Mouse (Mus musculus): ENCODE measurements around the gene Olfr1061. TPM values are rescaled to one million over a fixed set of nuclear protein-coding genes. Genes with fewer than 3 reads are reported as not detected.
"Not testable (repeated sequence)": the region's sequence is repeated elsewhere in the genome, so short reads cannot be mapped to it uniquely, and the experiment has no call there.

Olfr1061 gene
- not detected in 2 replicates for polyA plus RNA-seq (2012; ENCODE audit: insufficient read depth, insufficient read length, missing spikeins)

DNA sequence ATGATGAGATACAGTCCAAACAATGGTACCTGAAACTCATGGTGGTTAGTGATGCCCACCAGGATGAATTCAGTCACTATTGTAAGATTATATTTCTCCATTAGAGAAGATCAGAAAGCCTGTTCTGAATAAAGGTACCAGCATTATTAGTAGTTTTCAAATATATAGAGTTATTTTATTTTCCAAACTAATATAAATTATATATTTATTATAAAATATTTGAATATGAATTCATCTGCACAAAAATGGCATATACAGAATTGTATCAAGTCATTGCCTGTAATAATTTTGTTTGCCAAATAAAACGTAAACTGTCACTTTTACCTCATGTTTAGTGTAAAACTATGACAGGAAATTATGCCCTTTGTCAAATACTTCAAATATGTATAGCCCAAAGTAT is at the start of gene Olfr1061:
Olfr1061 (minus strand) TSS at position 101 of the 400 bp plus-strand sequence.
- Histone ChIP-seq H3K27ac (replicated peaks; ENCODE audit: low read depth, low read length) (no peak within 1 kb of the TSS), H3K4me1 (ENCODE audit: control insufficient read depth, insufficient read depth, insufficient read length, low read length) (no peaks in the 10 kb centered on the region), H3K4me3 (ENCODE audit: insufficient read depth, low read depth, low read length) (no peak within 1 kb of the TSS)

- H3K27ac ChIP-seq (replicated peaks; ENCODE audit: low read depth, low read length), result no peak overlapping the region
- no peaks in the 10 kb centered on the region for H3K4me1 ChIP-seq (ENCODE audit: control insufficient read depth, insufficient read depth, insufficient read length, low read length)
- H3K4me3 ChIP-seq (ENCODE audit: insufficient read depth, low read depth, low read length), result no peak overlapping the region
Measured at GRCm38 (mm10) chr2:86460434-86460833, 46.6 kb upstream of the Olfr1061 start.

DNA sequence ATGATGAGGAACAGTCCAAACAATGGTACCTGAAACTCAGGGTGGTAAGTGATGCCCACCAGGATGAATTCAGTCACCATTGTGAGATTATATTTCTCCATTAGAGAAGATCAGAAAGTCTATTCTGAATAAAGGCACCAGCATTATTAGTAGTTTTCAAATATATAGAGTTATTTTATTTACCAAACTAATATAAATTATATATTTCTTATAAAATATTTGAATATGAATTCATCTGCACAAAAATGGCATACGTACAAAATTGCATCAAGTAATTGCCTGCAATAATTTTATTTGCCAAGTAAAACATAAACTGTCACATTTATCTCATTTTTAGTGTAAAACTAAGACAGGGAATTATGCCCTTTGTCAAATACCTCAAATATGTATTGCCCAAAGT is 42.3 kb upstream of the Olfr1061 start, which contains the start of gene Olfr1066:
Olfr1066 (minus strand) TSS at position 101 of the 400 bp plus-strand sequence.
- Histone ChIP-seq H3K4me1 (ENCODE audit: control insufficient read depth, insufficient read depth, insufficient read length, low read length) (no peaks in the 10 kb centered on the region), H3K4me3 (ENCODE audit: insufficient read depth, low read depth, low read length) (no peak within 1 kb of the TSS), H3K27ac (replicated peaks; ENCODE audit: low read depth, low read length) (no peak within 1 kb of the TSS)

- H3K4me1 ChIP-seq (ENCODE audit: control insufficient read depth, insufficient read depth, insufficient read length, low read length); H3K4me3 ChIP-seq (ENCODE audit: insufficient read depth, low read depth, low read length); H3K27ac ChIP-seq (replicated peaks; ENCODE audit: low read depth, low read length): not testable (repeated sequence)
Measured at GRCm38 (mm10) chr2:86450491-86450890, 36.6 kb upstream of the Olfr1061 start, which contains the start of gene Olfr1065. Gene Olfr1065 (minus strand): TSS chr2:86450591.

GRCm38 (mm10) chr2:86442101-86442500 is 28.3 kb upstream of the Olfr1061 start:
- H3K27ac ChIP-seq (replicated peaks; ENCODE audit: low read depth, low read length); H3K4me1 ChIP-seq (ENCODE audit: control insufficient read depth, insufficient read depth, insufficient read length, low read length); H3K4me3 ChIP-seq (ENCODE audit: insufficient read depth, low read depth, low read length): not testable (repeated sequence)

GRCm38 (mm10) chr2:86428511-86428910 is 14.7 kb upstream of the Olfr1061 start:
- H3K4me1 ChIP-seq (ENCODE audit: control insufficient read depth, insufficient read depth, insufficient read length, low read length); H3K4me3 ChIP-seq (ENCODE audit: insufficient read depth, low read depth, low read length); H3K27ac ChIP-seq (replicated peaks; ENCODE audit: low read depth, low read length): not testable (repeated sequence)

GRCm38 (mm10) chr2:86426649-86427048 is 12.8 kb upstream of the Olfr1061 start, which contains the start of gene Olfr1062:
Gene Olfr1062 (minus strand): TSS chr2:86426749.
- not testable (repeated sequence) for H3K4me1 ChIP-seq (ENCODE audit: control insufficient read depth, insufficient read depth, insufficient read length, low read length); H3K27ac ChIP-seq (replicated peaks; ENCODE audit: low read depth, low read length); H3K4me3 ChIP-seq (ENCODE audit: insufficient read depth, low read depth, low read length)

- Histone ChIP-seq H3K27ac (replicated peaks; ENCODE audit: low read depth, low read length) (no peak overlapping the region), H3K4me1 (ENCODE audit: control insufficient read depth, insufficient read depth, insufficient read length, low read length) (no peaks in the 10 kb centered on the region), H3K4me3 (ENCODE audit: insufficient read depth, low read depth, low read length) (no peak overlapping the region)
Measured at GRCm38 (mm10) chr2:86395114-86395513, 18.7 kb downstream of the Olfr1061 start.

DNA sequence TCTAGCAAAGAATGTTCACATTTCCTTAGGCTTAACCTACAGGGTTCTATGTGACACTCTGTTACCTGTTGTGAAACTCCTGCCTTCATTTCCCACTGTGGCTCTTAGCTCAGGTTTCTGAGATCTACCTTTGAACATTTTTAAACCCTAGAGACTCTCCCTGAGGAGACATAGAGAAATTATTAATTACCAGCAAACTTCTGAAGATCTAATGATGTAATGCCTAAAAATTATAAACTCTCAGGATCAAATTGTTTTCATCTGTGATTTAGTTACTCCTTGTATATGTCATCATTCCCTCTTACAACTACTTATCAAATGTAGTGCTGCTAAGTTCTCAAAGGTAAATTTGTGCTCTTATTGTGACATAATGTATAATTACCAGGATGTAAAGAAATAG is 25.4 kb downstream of the Olfr1061 start, which contains the start of gene Olfr1058:
Olfr1058 (minus strand) TSS at position 101 of the 400 bp plus-strand sequence.
- not testable (repeated sequence) for H3K4me3 ChIP-seq (ENCODE audit: insufficient read depth, low read depth, low read length); H3K27ac ChIP-seq (replicated peaks; ENCODE audit: low read depth, low read length); H3K4me1 ChIP-seq (ENCODE audit: control insufficient read depth, insufficient read depth, insufficient read length, low read length)

- Histone ChIP-seq H3K4me3 (ENCODE audit: insufficient read depth, low read depth, low read length) (no peak within 1 kb of the TSS), H3K4me1 (ENCODE audit: control insufficient read depth, insufficient read depth, insufficient read length, low read length) (no peaks in the 10 kb centered on the region), H3K27ac (replicated peaks; ENCODE audit: low read depth, low read length) (no peak within 1 kb of the TSS)
Measured at GRCm38 (mm10) chr2:86378293-86378692, 35.6 kb downstream of the Olfr1061 start, which contains the start of gene Olfr1057. Gene Olfr1057 (minus strand): TSS chr2:86378393.

- H3K4me1 ChIP-seq (ENCODE audit: control insufficient read depth, insufficient read depth, insufficient read length, low read length); H3K4me3 ChIP-seq (ENCODE audit: insufficient read depth, low read depth, low read length); H3K27ac ChIP-seq (replicated peaks; ENCODE audit: low read depth, low read length): not testable (repeated sequence)
Measured at GRCm38 (mm10) chr2:86366342-86366741, 47.5 kb downstream of the Olfr1061 start.

Other genes with a start within 250 kb of the Olfr1061 start
- not detected in 2 replicates for gene Olfr1043, start 246.5 kb downstream of the Olfr1061 start, polyA plus RNA-seq (2012; ENCODE audit: insufficient read depth, insufficient read length, missing spikeins)
- not detected in 2 replicates for gene Olfr1044, start 236.2 kb downstream of the Olfr1061 start, polyA plus RNA-seq (2012; ENCODE audit: insufficient read depth, insufficient read length, missing spikeins)
- gene Olfr52, start 228.4 kb downstream of the Olfr1061 start, polyA plus RNA-seq (2012; ENCODE audit: insufficient read depth, insufficient read length, missing spikeins), result not detected in 2 replicates
- not detected in 2 replicates for gene Olfr1045, start 211.0 kb downstream of the Olfr1061 start, polyA plus RNA-seq (2012; ENCODE audit: insufficient read depth, insufficient read length, missing spikeins)
- gene Olfr1046, start 194.7 kb downstream of the Olfr1061 start, polyA plus RNA-seq (2012; ENCODE audit: insufficient read depth, insufficient read length, missing spikeins), result not detected in 2 replicates
- not detected in 2 replicates for gene Olfr1047, start 182.6 kb downstream of the Olfr1061 start, polyA plus RNA-seq (2012; ENCODE audit: insufficient read depth, insufficient read length, missing spikeins)
- not detected in 2 replicates for gene Olfr1048, start 173.8 kb downstream of the Olfr1061 start, polyA plus RNA-seq (2012; ENCODE audit: insufficient read depth, insufficient read length, missing spikeins)
- not detected in 2 replicates for gene Olfr1049, start 155.7 kb downstream of the Olfr1061 start, polyA plus RNA-seq (2012; ENCODE audit: insufficient read depth, insufficient read length, missing spikeins)
- not detected in 2 replicates for gene Olfr1051, start 135.0 kb downstream of the Olfr1061 start, polyA plus RNA-seq (2012; ENCODE audit: insufficient read depth, insufficient read length, missing spikeins)
- gene Olfr1052, start 121.6 kb downstream of the Olfr1061 start, polyA plus RNA-seq (2012; ENCODE audit: insufficient read depth, insufficient read length, missing spikeins), result not detected in 2 replicates
- gene Olfr1053, start 98.8 kb downstream of the Olfr1061 start, polyA plus RNA-seq (2012; ENCODE audit: insufficient read depth, insufficient read length, missing spikeins), result not detected in 2 replicates
- gene Olfr1054, start 78.6 kb downstream of the Olfr1061 start, polyA plus RNA-seq (2012; ENCODE audit: insufficient read depth, insufficient read length, missing spikeins), result not detected in 2 replicates
- gene Olfr1055, start 63.8 kb downstream of the Olfr1061 start, polyA plus RNA-seq (2012; ENCODE audit: insufficient read depth, insufficient read length, missing spikeins), result not detected in 2 replicates
- gene Olfr1056, start 51.6 kb downstream of the Olfr1061 start, polyA plus RNA-seq (2012; ENCODE audit: insufficient read depth, insufficient read length, missing spikeins), result not detected in 2 replicates
- not detected in 2 replicates for gene Olfr1057, start 35.7 kb downstream of the Olfr1061 start, polyA plus RNA-seq (2012; ENCODE audit: insufficient read depth, insufficient read length, missing spikeins)
- gene Olfr1058, start 25.5 kb downstream of the Olfr1061 start, polyA plus RNA-seq (2012; ENCODE audit: insufficient read depth, insufficient read length, missing spikeins), result not detected in 2 replicates
- not detected in 2 replicates for gene Olfr1062, start 12.7 kb upstream of the Olfr1061 start, polyA plus RNA-seq (2012; ENCODE audit: insufficient read depth, insufficient read length, missing spikeins)
- gene Olfr1065, start 36.5 kb upstream of the Olfr1061 start, polyA plus RNA-seq (2012; ENCODE audit: insufficient read depth, insufficient read length, missing spikeins), result not detected in 2 replicates
- not detected in 2 replicates for gene Olfr1066, start 42.2 kb upstream of the Olfr1061 start, polyA plus RNA-seq (2012; ENCODE audit: insufficient read depth, insufficient read length, missing spikeins)
- not detected in 2 replicates for gene Olfr228, start 73.3 kb upstream of the Olfr1061 start, polyA plus RNA-seq (2012; ENCODE audit: insufficient read depth, insufficient read length, missing spikeins)
- not detected in 2 replicates for gene Olfr1076, start 94.4 kb upstream of the Olfr1061 start, polyA plus RNA-seq (2012; ENCODE audit: insufficient read depth, insufficient read length, missing spikeins)
- not detected in 2 replicates for gene Olfr1079, start 128.4 kb upstream of the Olfr1061 start, polyA plus RNA-seq (2012; ENCODE audit: insufficient read depth, insufficient read length, missing spikeins)
- gene Olfr1080, start 144.2 kb upstream of the Olfr1061 start, polyA plus RNA-seq (2012; ENCODE audit: insufficient read depth, insufficient read length, missing spikeins), result not detected in 2 replicates
- not detected in 2 replicates for gene Olfr1082, start 184.9 kb upstream of the Olfr1061 start, polyA plus RNA-seq (2012; ENCODE audit: insufficient read depth, insufficient read length, missing spikeins)
- gene Olfr1084, start 225.7 kb upstream of the Olfr1061 start, polyA plus RNA-seq (2012; ENCODE audit: insufficient read depth, insufficient read length, missing spikeins), result not detected in 2 replicates
- gene Olfr1085, start 248.0 kb upstream of the Olfr1061 start, polyA plus RNA-seq (2012; ENCODE audit: insufficient read depth, insufficient read length, missing spikeins), result not detected in 2 replicates

Measured in brown adipose tissue, adult 24 weeks (tissue).